16 mouse cellular contexts compared by ENCODE assay signal in genomic region chr3:58883511-58883907, GRCm38 (mm10). TPM values are rescaled to one million over a fixed set of nuclear protein-coding genes. Genes with fewer than 3 reads are reported as not detected.
"Had no signal": no experiment of that assay in that cellular context is flagged by ENCODE, and none has a peak within 500 bp of the region (broad histone marks: within the 10 kb centered on the region; RNA-seq: fewer than 3 reads in every experiment).

No protein-coding gene starts in this region.

- H3K4me3 ChIP-seq: limb, embryonic 12.5 days; liver, embryonic 13.5 days; lung, embryonic 15.5 days; megakaryocyte, embryonic 14.5 days; midbrain, embryonic 15.5 days had no signal

- DNase-seq: kidney, adult 18-20 months; kidney, postnatal 14 days; liver; liver, embryonic 13.5 days; liver, postnatal 0 days; lung, postnatal 14 days; thymus, postnatal 36 days had no signal

- H3K27ac ChIP-seq: limb, embryonic 12.5 days; liver, embryonic 13.5 days; lung, embryonic 15.5 days; macrophage; midbrain, embryonic 15.5 days had no signal

- ATAC-seq: liver, postnatal 0 days had no signal

- H3K4me1 ChIP-seq: limb, embryonic 12.5 days; liver, embryonic 13.5 days; lung, embryonic 15.5 days had no signal

- H3K4me2 ChIP-seq: limb, embryonic 12.5 days; liver, embryonic 13.5 days; lung, embryonic 15.5 days; midbrain, embryonic 11.5 days; midbrain, embryonic 15.5 days had no signal

- H3K36me3 ChIP-seq: limb, embryonic 12.5 days; liver, embryonic 13.5 days; lung, embryonic 15.5 days; midbrain, embryonic 15.5 days had no signal

- H3K9ac ChIP-seq: limb, embryonic 12.5 days; liver, embryonic 13.5 days; liver, postnatal 0 days; lung, embryonic 15.5 days; midbrain, embryonic 15.5 days had no signal

- H3K27me3 ChIP-seq: limb, embryonic 12.5 days; liver, embryonic 13.5 days; lung, embryonic 15.5 days; megakaryocyte, embryonic 14.5 days; midbrain, embryonic 15.5 days had no signal

- H3K9me3 ChIP-seq: limb, embryonic 12.5 days; liver, embryonic 13.5 days; lung, embryonic 15.5 days; megakaryocyte, embryonic 14.5 days; midbrain, embryonic 15.5 days had no signal

RNA-seq across cellular contexts. Expression of gene Clrn1, which starts 1.6 kb away (rescaled TPM):
- polyA plus RNA-seq: large intestine, adult 2 months; liver, embryonic 13.5 days; liver, postnatal 0 days; macrophage; small intestine, adult 2 months; stomach, embryonic 16.5 days had no signal
